Mouse (Mus musculus) bone marrow, adult 2 months (tissue): ENCODE measurements at regions not wholly inside any gene's neighbourhood (a gene's known extent, or its start where the extent isn't known, plus 50 kb on each side); places are given as distances from the start of the nearest gene placed in this dataset.

Experiments used
- H3K27ac ChIP-seq: fragments of 200-500 bp; 2 replicates; pipeline ENCODE4 v1.5.1; 2012; ENCODE audit warnings: low read depth, mild to moderate bottlenecking, control low read depth, inconsistent platforms, low read length; ENCODE audit not compliant: control insufficient read depth, poor library complexity, insufficient read depth
- H3K4me1 ChIP-seq: fragments of 200-500 bp; 2 replicates; pipeline ENCODE4 v1.6.1; 2011; ENCODE audit warnings: low read length; ENCODE audit not compliant: control insufficient read depth, insufficient read depth
- H3K4me3 ChIP-seq: fragments of 200-500 bp; replicated peaks from 2 replicates; pipeline ENCODE3; 2011; ENCODE audit warnings: mild to moderate bottlenecking, low read depth, low read length, control low read depth; ENCODE audit not compliant: control insufficient read depth
- CTCF ChIP-seq: fragments of 200-500 bp; IDR thresholded peaks from 2 replicates; pipeline ENCODE4 v1.5.1; 2011; ENCODE audit warnings: low read length, control low read depth; ENCODE audit not compliant: control insufficient read depth, insufficient read depth
- POLR2A ChIP-seq: fragments of 200-500 bp; IDR thresholded peaks from 2 replicates; pipeline ENCODE4 v1.6.1; 2011; ENCODE audit warnings: low read depth, mild to moderate bottlenecking, control low read depth, low read length, borderline replicate concordance; ENCODE audit not compliant: control insufficient read depth
- WGBS: fragments of 180-500 bp; shearing (Covaris S2); methylation state at CpG from one replicate; pipeline ENCODE4 v1.1.7; 2018; 5-methylcytosine and 5-hydroxymethylcytosine counted together

- no peak for TF ChIP-seq POLR2A
- TF ChIP-seq CTCF: no peak
- WGBS: 67% methylated on average over 4 of the region's 4 CpGs
- Histone ChIP-seq H3K4me3 (no peak overlapping the region), H3K27ac (no peak overlapping the region), H3K4me1 (no peaks in the 10 kb centered on the region)
These were observed 224.1 kb downstream of the C1d start for GRCm38 (mm10) chr11:17481436-17481996.

GRCm38 (mm10) chr11:17483849-17484441, 226.6 kb downstream of the C1d start:
- WGBS: 66% methylated on average over 3 of the region's 3 CpGs
- H3K4me3 ChIP-seq: no peak overlapping the region
- no peak overlapping the region for H3K27ac ChIP-seq
- no peaks in the 10 kb centered on the region for H3K4me1 ChIP-seq
- TF ChIP-seq CTCF: no peak
- no peak for TF ChIP-seq POLR2A

- H3K4me1 ChIP-seq: no peaks in the 10 kb centered on the region
- no peak overlapping the region for H3K4me3 ChIP-seq
- no peak overlapping the region for H3K27ac ChIP-seq
- TF ChIP-seq POLR2A (no peak), CTCF (no peak)
- WGBS: 78% methylated on average over 14 of the region's 14 CpGs
These were observed 244.0 kb downstream of the C1d start for GRCm38 (mm10) chr11:17501120-17502043.

- no peaks in the 10 kb centered on the region for H3K4me1 ChIP-seq
- TF ChIP-seq CTCF (no peak), POLR2A (no peak)
- H3K27ac ChIP-seq: no peak overlapping the region
- no peak overlapping the region for H3K4me3 ChIP-seq
- 83% methylated on average over 7 of the region's 7 CpGs for WGBS
These were observed 244.7 kb downstream of the C1d start for GRCm38 (mm10) chr11:17502052-17502451.

- Histone ChIP-seq H3K4me1 (no peaks in the 10 kb centered on the region), H3K4me3 (no peak overlapping the region), H3K27ac (no peak overlapping the region)
- WGBS: 73% methylated on average over 12 of the region's 12 CpGs
- TF ChIP-seq CTCF (no peak), POLR2A (no peak)
These were observed 265.0 kb downstream of the C1d start for GRCm38 (mm10) chr11:17522220-17522919.

GRCm38 (mm10) chr11:17523329-17523728, 265.9 kb downstream of the C1d start:
- no peak overlapping the region for H3K4me3 ChIP-seq
- 76% methylated on average over 4 of the region's 4 CpGs for WGBS
- no peak overlapping the region for H3K27ac ChIP-seq
- TF ChIP-seq POLR2A (no peak), CTCF (no peak)
- H3K4me1 ChIP-seq: no peaks in the 10 kb centered on the region

- TF ChIP-seq POLR2A (no peak), CTCF (no peak)
- 55% methylated on average over 7 of the region's 7 CpGs for WGBS
- Histone ChIP-seq H3K4me3 (no peak overlapping the region), H3K27ac (no peak overlapping the region), H3K4me1 (no peaks in the 10 kb centered on the region)
These were observed 267.8 kb downstream of the C1d start for GRCm38 (mm10) chr11:17524985-17525775.

GRCm38 (mm10) chr11:17526476-17526875, 269.1 kb downstream of the C1d start:
- 72% methylated on average over 5 of the region's 5 CpGs for WGBS
- TF ChIP-seq POLR2A (no peak), CTCF (no peak)
- Histone ChIP-seq H3K4me1 (no peaks in the 10 kb centered on the region), H3K27ac (no peak overlapping the region), H3K4me3 (no peak overlapping the region)
